Mouse (Mus musculus) splenic B cell, adult 2 months (primary cell): ENCODE results near the gene Dvl2.

ENCODE experiments used
- DNase-seq: peaks from one replicate; pipeline ENCODE4 v3.0.0-alpha.2; 2011; ENCODE audit warnings: low read depth, low spot score
- H3K27me3 ChIP-seq: 2 replicates; pipeline ENCODE4 v1.6.1; 2012; ENCODE audit warnings: mild to moderate bottlenecking, low read length, moderate library complexity, mixed read lengths; ENCODE audit not compliant: control insufficient read depth, poor library complexity, insufficient read depth, severe bottlenecking
- H3K36me3 ChIP-seq: 2 replicates; pipeline ENCODE4 v1.6.1; 2012; ENCODE audit warnings: mild to moderate bottlenecking, low read length, moderate library complexity, mixed read lengths; ENCODE audit not compliant: control insufficient read depth, poor library complexity, insufficient read depth, severe bottlenecking

The Dvl2 gene

GRCm38 (mm10) chr11:70021264-70022132 is 21.1 kb downstream of the Dvl2 start:
- Histone ChIP-seq H3K36me3 (no peaks in the 10 kb centered on the region), H3K27me3 (no peaks in the 10 kb centered on the region)
- peak; percentile 94 for DNase-seq

DNA sequence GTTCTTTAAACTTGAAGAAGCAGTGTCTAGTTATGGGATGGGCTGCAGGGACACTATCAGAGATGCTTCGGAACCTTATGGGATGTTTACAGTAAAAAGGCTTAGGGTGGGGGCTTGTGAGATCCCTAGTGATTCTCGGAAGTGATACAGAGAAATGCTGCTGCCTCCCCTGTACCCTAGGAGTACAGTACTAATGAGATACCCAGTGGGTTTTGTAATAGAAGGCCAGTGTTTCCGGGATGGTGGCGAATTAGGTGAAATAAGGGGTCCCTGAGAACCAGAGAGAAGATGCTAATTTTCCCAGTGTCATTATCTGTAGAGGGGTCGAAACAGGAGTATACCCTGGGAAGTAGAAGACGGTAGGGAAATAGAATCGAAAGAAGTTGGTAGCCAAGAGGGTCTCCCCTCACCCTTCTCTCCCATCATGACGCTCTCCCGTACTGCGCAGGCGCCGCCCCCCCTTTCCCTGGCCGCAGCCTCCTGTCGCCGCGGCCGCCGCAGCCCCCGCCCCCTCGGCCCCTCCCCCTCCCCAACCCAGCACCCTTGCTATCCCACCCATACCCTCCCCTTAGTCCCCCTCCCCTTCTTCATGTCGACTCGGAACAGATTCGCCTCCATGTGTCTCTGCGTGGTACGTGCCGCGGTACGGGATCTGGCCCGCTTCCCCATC is 23.2 kb downstream of the Dvl2 start:
- Histone ChIP-seq H3K36me3 (no peaks in the 10 kb centered on the region), H3K27me3 (no peaks in the 10 kb centered on the region)
- DNase-seq, result no peak

- no peaks in the 10 kb centered on the region for H3K27me3 ChIP-seq
- H3K36me3 ChIP-seq, result no peaks in the 10 kb centered on the region
- DNase-seq, result no peak
Measured at GRCm38 (mm10) chr11:70024151-70024514, 23.7 kb downstream of the Dvl2 start.

- DNase-seq, result no peak
- Histone ChIP-seq H3K36me3 (no peaks in the 10 kb centered on the region), H3K27me3 (no peaks in the 10 kb centered on the region)
Measured at GRCm38 (mm10) chr11:70026689-70027088, 26.3 kb downstream of the Dvl2 start.

- H3K27me3 ChIP-seq, result no peaks in the 10 kb centered on the region
- no peaks in the 10 kb centered on the region for H3K36me3 ChIP-seq
- no peak for DNase-seq
Measured at GRCm38 (mm10) chr11:70027397-70027796, 27.0 kb downstream of the Dvl2 start.

DNA sequence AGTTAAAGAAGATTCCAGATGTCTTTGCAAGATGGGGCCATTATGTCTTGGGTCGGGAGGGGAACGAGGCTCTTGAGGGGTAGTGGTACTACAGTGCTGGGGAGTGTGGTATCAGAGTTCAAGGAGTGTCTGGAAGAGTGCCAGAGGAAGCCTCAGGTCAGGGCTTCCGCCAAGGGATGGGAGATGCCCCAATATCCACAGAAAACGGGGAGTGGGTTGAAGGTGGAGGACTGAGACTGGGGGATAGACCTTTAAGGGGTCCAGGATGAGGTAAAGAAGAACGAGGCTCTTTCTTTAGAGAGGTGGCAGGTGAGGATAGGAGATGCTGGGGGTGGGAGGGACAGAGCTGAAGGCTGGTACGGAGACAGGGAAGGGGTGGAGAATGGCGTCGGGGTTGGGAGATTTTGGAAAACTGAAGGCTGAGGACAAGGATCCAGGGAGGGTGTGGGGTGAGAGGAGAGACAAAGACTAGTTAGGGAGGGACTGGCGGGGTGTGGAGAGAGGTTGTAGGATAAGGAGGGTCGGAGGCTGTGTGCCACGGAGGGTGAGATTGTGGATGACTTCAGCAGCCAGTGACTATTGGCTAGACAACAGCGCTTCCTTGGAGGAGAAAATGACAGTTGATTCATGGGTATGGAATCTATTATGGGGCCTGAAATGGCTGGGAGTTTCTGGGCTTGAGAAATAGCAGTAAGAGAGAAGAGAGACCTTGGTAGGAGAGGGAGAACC is 28.2 kb downstream of the Dvl2 start:
- no peak for DNase-seq
- H3K36me3 ChIP-seq, result no peaks in the 10 kb centered on the region
- no peaks in the 10 kb centered on the region for H3K27me3 ChIP-seq

- DNase-seq, result peak; percentile 91
- H3K27me3 ChIP-seq, result no peaks in the 10 kb centered on the region
- no peaks in the 10 kb centered on the region for H3K36me3 ChIP-seq
Measured at GRCm38 (mm10) chr11:70029130-70029801, 28.9 kb downstream of the Dvl2 start.

DNA sequence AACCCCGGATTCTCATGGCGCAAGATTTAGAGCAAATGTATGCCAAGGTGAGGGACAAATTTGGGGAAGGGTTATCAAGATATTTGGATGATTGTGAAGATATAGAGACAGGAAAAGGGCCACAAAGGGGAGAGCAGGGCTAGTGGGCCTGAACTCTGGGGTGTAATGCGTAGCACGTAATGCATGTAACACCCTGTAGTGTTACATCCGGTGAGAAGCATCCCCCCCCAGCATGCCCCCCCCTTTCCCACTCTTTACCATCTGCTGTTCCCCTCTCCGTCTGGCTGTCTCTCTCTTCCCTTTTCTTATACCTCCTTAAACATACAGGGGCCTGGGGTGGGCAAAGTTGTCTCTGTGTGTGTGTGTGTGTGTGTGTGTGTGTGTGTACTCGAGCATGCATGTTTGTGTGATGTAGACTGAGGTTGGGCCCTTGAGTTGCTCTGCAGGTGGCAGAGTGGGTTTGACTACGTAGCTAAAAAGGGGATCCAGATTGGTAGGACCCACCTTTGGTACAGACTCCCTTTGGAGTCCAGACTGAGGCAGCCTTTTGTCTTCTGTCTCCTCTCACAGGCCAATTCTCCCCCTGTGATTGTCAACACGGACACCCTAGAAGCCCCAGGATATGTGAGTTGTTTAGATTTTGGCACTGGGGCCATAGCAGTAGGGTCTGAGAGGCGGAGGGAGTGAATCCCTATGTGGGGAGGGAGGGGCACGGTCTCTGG is 29.6 kb downstream of the Dvl2 start:
- no peaks in the 10 kb centered on the region for H3K27me3 ChIP-seq
- H3K36me3 ChIP-seq, result no peaks in the 10 kb centered on the region

GRCm38 (mm10) chr11:70030651-70031320 is 30.4 kb downstream of the Dvl2 start:
- no peaks in the 10 kb centered on the region for H3K36me3 ChIP-seq
- H3K27me3 ChIP-seq, result no peaks in the 10 kb centered on the region
- DNase-seq, result no peak

More for the DNA sequence above, 29.6 kb downstream of the Dvl2 start:
- peak; percentile 73 for DNase-seq

DNA sequence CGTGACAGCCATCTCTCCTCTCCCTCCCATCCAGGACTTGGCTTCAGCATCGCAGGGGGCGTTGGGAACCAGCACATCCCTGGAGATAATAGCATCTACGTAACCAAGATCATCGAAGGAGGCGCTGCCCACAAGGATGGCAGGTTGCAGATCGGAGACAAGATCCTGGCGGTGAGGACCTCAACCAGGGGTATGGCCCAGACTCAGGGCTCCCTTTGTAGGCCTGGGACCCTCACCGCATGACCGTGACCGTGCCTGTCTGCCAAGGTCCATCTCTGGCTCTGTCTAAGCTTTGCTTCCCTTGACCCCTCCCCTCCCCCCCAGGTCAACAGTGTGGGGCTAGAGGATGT is 30.9 kb downstream of the Dvl2 start:
- Histone ChIP-seq H3K27me3 (no peaks in the 10 kb centered on the region), H3K36me3 (no peaks in the 10 kb centered on the region)
- no peak for DNase-seq

DNA sequence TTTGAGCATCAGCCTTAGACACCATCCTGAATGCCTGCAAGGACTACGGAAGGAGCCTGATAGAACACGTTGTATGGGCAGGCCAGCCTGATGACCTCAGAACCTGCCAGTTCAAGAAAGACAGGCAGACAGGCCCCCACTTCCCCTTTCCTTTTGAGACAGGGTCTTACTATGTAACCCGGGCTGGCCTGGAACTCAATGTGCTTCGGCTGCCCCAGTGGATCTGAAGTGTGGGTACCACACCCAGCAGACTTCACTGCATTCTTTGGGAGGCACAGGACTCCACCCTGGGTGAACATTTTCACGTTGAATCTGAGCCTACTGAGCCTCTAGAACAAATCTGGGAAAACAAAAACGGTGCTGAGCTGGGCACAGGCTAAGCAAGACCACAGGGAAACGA is 37.8 kb downstream of the Dvl2 start:
- no peak for DNase-seq
- H3K36me3 ChIP-seq, result no peaks in the 10 kb centered on the region
- no peaks in the 10 kb centered on the region; the same call in 1 of the 2 replicates for H3K27me3 ChIP-seq

- DNase-seq, result no peak
- Histone ChIP-seq H3K36me3 (no peaks in the 10 kb centered on the region), H3K27me3 (no peaks in the 10 kb centered on the region; the same call in 1 of the 2 replicates)
Measured at GRCm38 (mm10) chr11:70039631-70040030, 39.2 kb downstream of the Dvl2 start.

- DNase-seq, result no peak
- H3K36me3 ChIP-seq, result no peaks in the 10 kb centered on the region
- no peaks in the 10 kb centered on the region; the same call in 1 of the 2 replicates for H3K27me3 ChIP-seq
Measured at GRCm38 (mm10) chr11:70040184-70040583, 39.8 kb downstream of the Dvl2 start.
